ENCODE assay signal across 25 mouse cellular contexts in genomic region chr7:127908656-127909055, GRCm38 (mm10). TPM values are rescaled to one million over a fixed set of nuclear protein-coding genes. Genes with fewer than 3 reads are reported as not detected.
A peak's percentile ranks its signal among the peaks of the same experiment; 100 is the strongest.
DNase-seq lines count a peak whose midpoint lies in the region; ATAC-seq and TF ChIP-seq lines count a peak whose summit lies in the region.
"Had no signal": no experiment of that assay in that cellular context is flagged by ENCODE, and none has a peak within 500 bp of the region (broad histone marks: within the 10 kb centered on the region; RNA-seq: fewer than 3 reads in every experiment).

No protein-coding gene starts in this region.

- no peak for TF ChIP-seq POLR2A in kidney, adult 2 months (IDR thresholded peaks at IDR 0.05; ENCODE audit: low read depth, low read length)

- no peak for ATAC-seq in intestine, postnatal 0 days
- ATAC-seq: forebrain, embryonic 16.5 days; hindbrain, postnatal 0 days had no signal

- peak; percentile 26; the same call in 1 of the 2 replicates for TF ChIP-seq CTCF in gastrocnemius, adult 2 months (IDR thresholded peaks at IDR 0.05)
- no peak for TF ChIP-seq CTCF in kidney, adult 2 months (conservative IDR thresholded peaks at IDR 0.05; ENCODE audit: insufficient read depth, insufficient read length, low read depth, low read length)
- no peak for TF ChIP-seq CTCF in intestine, postnatal 0 days (IDR thresholded peaks at IDR 0.05; ENCODE audit: low read depth)

- 55% methylated on average over 4 of the region's 4 CpGs for WGBS in kidney, adult 2 months
- WGBS in intestine, postnatal 0 days: 64% methylated on average over 4 of the region's 4 CpGs

- peak overlapping the region; percentile 94 for H3K27ac ChIP-seq in gastrocnemius, adult 2 months
- H3K27ac ChIP-seq in kidney, adult 2 months (ENCODE audit: insufficient read depth, low read depth, low read length): peak overlapping the region; percentile 35; the same call in 1 of the 2 replicates
- H3K27ac ChIP-seq in intestine, postnatal 0 days (ENCODE audit: low read depth, low read length): peak overlapping the region; percentile 46; the same call in 1 of the 2 replicates
- H3K27ac ChIP-seq: embryonic facial prominence, embryonic 13.5 days; forebrain, embryonic 12.5 days; heart, adult 2 months; heart, embryonic 15.5 days; hindbrain, embryonic 13.5 days; hindbrain, postnatal 0 days had no signal

- H3K4me3 ChIP-seq in gastrocnemius, adult 2 months: peak overlapping the region; percentile 43
- no peak overlapping the region for H3K4me3 ChIP-seq in kidney, adult 2 months (ENCODE audit: insufficient read depth, low read depth, low read length)
- no peak overlapping the region for H3K4me3 ChIP-seq in intestine, postnatal 0 days (ENCODE audit: low read depth, low read length)
- H3K4me3 ChIP-seq: embryonic facial prominence, embryonic 13.5 days; forebrain, embryonic 12.5 days; heart, adult 2 months; heart, embryonic 15.5 days; hindbrain, embryonic 13.5 days had no signal

- intact Hi-C loops in gastrocnemius, adult 2 months (cut with DNase I): no loop called here
- intact Hi-C loops in gastrocnemius, postnatal 36 days (cut with DNase I): no loop called here

- no peaks in the 10 kb centered on the region for H3K9me3 ChIP-seq in intestine, postnatal 0 days (ENCODE audit: control insufficient read depth)
- H3K9me3 ChIP-seq: embryonic facial prominence, embryonic 13.5 days; forebrain, embryonic 12.5 days; heart, embryonic 15.5 days; hindbrain, embryonic 13.5 days had no signal

- H3K27me3 ChIP-seq in kidney, adult 2 months (replicated peaks; ENCODE audit: control insufficient read depth, insufficient read depth, low read length): no peaks in the 10 kb centered on the region
- no peaks in the 10 kb centered on the region for H3K27me3 ChIP-seq in intestine, postnatal 0 days (replicated peaks; ENCODE audit: control insufficient read depth, insufficient read depth, low read length)
- H3K27me3 ChIP-seq: embryonic facial prominence, embryonic 13.5 days; forebrain, embryonic 12.5 days; heart, embryonic 15.5 days; hindbrain, embryonic 13.5 days had no signal

- no peak overlapping the region for H3K4me2 ChIP-seq in intestine, postnatal 0 days (replicated peaks; ENCODE audit: low read depth)
- H3K4me2 ChIP-seq: embryonic facial prominence, embryonic 13.5 days; forebrain, embryonic 12.5 days; heart, embryonic 11.5 days; heart, embryonic 15.5 days; hindbrain, embryonic 13.5 days had no signal

- peaks cover 1% of the 10 kb centered on the region; the same call in 1 of the 2 replicates for H3K36me3 ChIP-seq in kidney, adult 2 months (ENCODE audit: control insufficient read depth, insufficient read depth, low read length)
- H3K36me3 ChIP-seq in intestine, postnatal 0 days (ENCODE audit: control insufficient read depth, insufficient read depth): peaks cover 39% of the 10 kb centered on the region

- DNase-seq in gastrocnemius, adult 2 months: peak; percentile 78
- no peak for DNase-seq in gastrocnemius, postnatal 36 days
- DNase-seq in kidney, adult 2 months: peak; percentile 49
- DNase-seq in kidney, adult 8-10 months: no peak
- no peak for DNase-seq in left cerebral cortex, adult 8-10 months (ENCODE audit: low spot score in 2 of 2)
- DNase-seq in cerebellum, postnatal 25 days: no peak
- DNase-seq: adrenal gland, postnatal 25 days; cerebellum, adult 11 months; cerebellum, adult 8-10 months; cerebellum, postnatal 36 days; heart, adult 2 months; heart, postnatal 14 days had no signal

- no peak overlapping the region for H3K9ac ChIP-seq in intestine, postnatal 0 days (ENCODE audit: low read depth, low read length)
- H3K9ac ChIP-seq: embryonic facial prominence, embryonic 13.5 days; forebrain, embryonic 12.5 days; heart, embryonic 15.5 days; hindbrain, embryonic 13.5 days had no signal

- peaks cover 5% of the 10 kb centered on the region; the same call in 1 of the 2 replicates for H3K4me1 ChIP-seq in kidney, adult 2 months (ENCODE audit: control insufficient read depth, insufficient read depth, low read length)
- peaks cover 4% of the 10 kb centered on the region; the same call in 1 of the 2 replicates for H3K4me1 ChIP-seq in intestine, postnatal 0 days (replicated peaks; ENCODE audit: control insufficient read depth, insufficient read depth, low read length)

RNA-seq across cellular contexts. Expression of gene Kat8, which starts 3.7 kb away (rescaled TPM):
- total RNA-seq in gastrocnemius, adult 2 months (2021): 10 to 100 TPM; 24.3 to 26.6 TPM
- total RNA-seq in gastrocnemius, postnatal 36 days (2021): 10 to 100 TPM; 20.7 to 20.9 TPM
- 11.8 and 12.2 TPM in 2 replicates for polyA plus RNA-seq in kidney, adult 2 months (2012; rRNA removed)
- polyA plus RNA-seq in intestine, postnatal 0 days (2015; fragmentation: Nextera tagmentation; extraction: Ambion mirVana): 17.4 and 18.0 TPM in 2 replicates
- 10 to 100 TPM; 25.3 to 33.8 (median 27.6) TPM for total RNA-seq in left cerebral cortex, adult 8-10 months (2022)

RNA-seq across cellular contexts. Expression of gene Bckdk, which starts 4.8 kb away (rescaled TPM):
- total RNA-seq in gastrocnemius, adult 2 months (2021): 100 to 1,000 TPM; 169 to 177 TPM
- 100 to 1,000 TPM; 155 TPM for total RNA-seq in gastrocnemius, postnatal 36 days (2021)
- 148 and 163 TPM in 2 replicates for polyA plus RNA-seq in kidney, adult 2 months (2012; rRNA removed)
- polyA plus RNA-seq in intestine, postnatal 0 days (2015; fragmentation: Nextera tagmentation; extraction: Ambion mirVana): 94.0 and 94.2 TPM in 2 replicates
- total RNA-seq in left cerebral cortex, adult 8-10 months (2022): 10 to 100 TPM; 39.4 to 47.5 (median 44.3) TPM

RNA-seq across cellular contexts. Expression of gene Vkorc1, which starts 13.2 kb away (rescaled TPM):
- 10 to 100 TPM in 1 of 2 experiments, 1 to 10 TPM in 1; 9.2 to 12.6 TPM for total RNA-seq in gastrocnemius, adult 2 months (2021)
- 10 to 100 TPM; 10.6 to 12.2 TPM for total RNA-seq in gastrocnemius, postnatal 36 days (2021)
- polyA plus RNA-seq in kidney, adult 2 months (2012; rRNA removed): 289 and 293 TPM in 2 replicates
- 194 and 219 TPM in 2 replicates for polyA plus RNA-seq in intestine, postnatal 0 days (2015; fragmentation: Nextera tagmentation; extraction: Ambion mirVana)
- 10 to 100 TPM; 18.5 to 31.2 (median 25.2) TPM for total RNA-seq in left cerebral cortex, adult 8-10 months (2022)

RNA-seq across cellular contexts. Expression of gene Gm21974, which starts 13.4 kb away (rescaled TPM):
- not detected for total RNA-seq in gastrocnemius, adult 2 months (2021)
- not detected for total RNA-seq in gastrocnemius, postnatal 36 days (2021)
- polyA plus RNA-seq in kidney, adult 2 months (2012; rRNA removed): not detected in 2 replicates
- not detected in 2 replicates for polyA plus RNA-seq in intestine, postnatal 0 days (2015; fragmentation: Nextera tagmentation; extraction: Ambion mirVana)
- total RNA-seq in left cerebral cortex, adult 8-10 months (2022): not detected
- total RNA-seq: adrenal gland, postnatal 25 days; ES-E14; heart, adult 2 months; heart, postnatal 14 days; hematopoietic stem cell, adult 5-6 weeks; hindbrain, postnatal 0 days had no signal
- polyA plus RNA-seq: embryonic facial prominence, embryonic 13.5 days; forebrain, embryonic 12.5 days; forebrain, embryonic 16.5 days; frontal cortex, adult 2 months; heart, adult 2 months; heart, embryonic 11.5 days; heart, embryonic 15.5 days; hindbrain, embryonic 13.5 days; hindbrain, postnatal 0 days; intestine, embryonic 14.5 days; kidney, embryonic 14.5 days had no signal

RNA-seq across cellular contexts. Expression of gene Prss53, which starts 17.9 kb away (rescaled TPM):
- total RNA-seq in gastrocnemius, adult 2 months (2021): 1 to 10 TPM; 1.2 to 2.0 TPM
- total RNA-seq in gastrocnemius, postnatal 36 days (2021): 1 to 10 TPM; 1.5 to 1.7 TPM
- polyA plus RNA-seq in kidney, adult 2 months (2012; rRNA removed): 5.1 and 7.5 TPM in 2 replicates
- 2.4 and 2.9 TPM in 2 replicates for polyA plus RNA-seq in intestine, postnatal 0 days (2015; fragmentation: Nextera tagmentation; extraction: Ambion mirVana)
- 1 to 10 TPM in 3 of 4 experiments, under 1 TPM in 1; 0.78 to 2.1 (median 1.4) TPM for total RNA-seq in left cerebral cortex, adult 8-10 months (2022)

Comparison
In these comparisons a context has a peak if more than half of its experiments do, and no peak if none do; other contexts are left out.
1. DNase-seq: peak in gastrocnemius, adult 2 months (single experiment) and kidney, adult 2 months (single experiment); none in gastrocnemius, postnatal 36 days (0 of 2), kidney, adult 8-10 months (0 of 2), left cerebral cortex, adult 8-10 months (0 of 2) and cerebellum, postnatal 25 days (0 of 2).
2. H3K27ac ChIP-seq: peak in every context shown above with its lines; median percentile 94 in gastrocnemius, adult 2 months; 46 in intestine, postnatal 0 days; 35 in kidney, adult 2 months.